Mouse (Mus musculus) liver, embryonic 14.5 days (tissue): ENCODE measurements around the gene Sh3pxd2a.

ENCODE experiments used
- CTCF ChIP-seq: IDR thresholded peaks from 2 replicates; pipeline ENCODE4 v1.5.1; 2016; ENCODE audit warnings: antibody characterized with exemption, low read depth, control low read depth
- EP300 ChIP-seq: IDR thresholded peaks from 2 replicates; pipeline ENCODE4 v1.6.1; 2016; ENCODE audit warnings: antibody characterized with exemption, low read depth

DNA sequence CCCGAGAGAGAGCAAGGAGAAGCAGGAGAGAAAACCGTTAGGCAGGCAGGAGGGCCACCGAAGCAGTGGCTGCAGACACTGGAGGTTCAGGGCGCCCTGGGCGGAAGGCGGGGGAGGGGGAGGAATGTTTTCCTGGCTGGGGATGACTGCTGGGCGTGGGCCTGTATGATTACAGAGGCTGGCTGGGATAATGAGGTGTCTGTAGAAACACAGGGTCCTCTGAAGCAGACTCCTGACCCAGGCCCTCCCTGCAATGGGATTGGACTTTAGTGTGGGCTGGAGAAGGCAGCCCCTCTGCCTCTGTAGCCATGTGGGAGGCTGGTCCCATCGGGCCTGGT, 143.9 kb downstream of the Sh3pxd2a start:
- TF ChIP-seq CTCF, result no peak
- no peak for TF ChIP-seq EP300
